ENCODE assay signal across 15 mouse cellular contexts in the genomic region with DNA sequence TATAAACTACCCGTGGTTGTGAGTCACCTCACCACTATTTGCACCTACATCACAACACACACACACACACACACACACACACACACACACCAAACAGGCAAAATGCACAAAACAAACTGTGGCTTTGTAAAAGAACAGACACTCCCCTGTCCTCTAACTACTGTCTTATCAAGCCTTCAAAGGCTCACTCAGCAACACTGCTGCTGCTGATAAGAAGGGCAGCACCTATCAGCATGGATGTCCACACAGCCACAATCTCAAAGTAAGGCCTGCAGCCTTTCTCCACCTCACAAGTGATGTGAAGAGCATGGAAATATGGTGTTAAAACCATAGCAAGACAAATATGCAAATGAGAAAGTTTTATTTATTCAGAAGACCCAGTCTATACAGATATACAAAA. TPM values are rescaled to one million over a fixed set of nuclear protein-coding genes. Genes with fewer than 3 reads are reported as not detected.
A peak's percentile ranks its signal among the peaks of the same experiment; 100 is the strongest.
DNase-seq lines count a peak whose midpoint lies in the region; ATAC-seq and TF ChIP-seq lines count a peak whose summit lies in the region.
"Had no signal": no experiment of that assay in that cellular context is flagged by ENCODE, and none has a peak within 500 bp of the region (broad histone marks: within the 10 kb centered on the region; RNA-seq: fewer than 3 reads in every experiment).

No protein-coding gene starts in this region.

- ATAC-seq in midbrain, embryonic 11.5 days (ENCODE audit: low FRiP score): no peak
- no peak for ATAC-seq in midbrain, embryonic 15.5 days (replicated peaks)
- ATAC-seq in liver, embryonic 14.5 days (ENCODE audit: insufficient read depth): peak; percentile 100
- 0 out of 2 replicates have a peak, but pooled peaks have one; percentile 44 for ATAC-seq in stomach, embryonic 16.5 days (ENCODE audit: insufficient read depth, low FRiP score)
- ATAC-seq: forebrain, embryonic 14.5 days had no signal

- H3K27me3 ChIP-seq in midbrain, embryonic 11.5 days (ENCODE audit: control insufficient read depth, insufficient read depth, low read length): no peaks in the 10 kb centered on the region
- no peaks in the 10 kb centered on the region for H3K27me3 ChIP-seq in midbrain, embryonic 15.5 days (replicated peaks)
- H3K27me3 ChIP-seq in liver, embryonic 14.5 days (ENCODE audit: control insufficient read depth, insufficient read depth, low read length): no peaks in the 10 kb centered on the region
- H3K27me3 ChIP-seq in stomach, embryonic 16.5 days (ENCODE audit: control insufficient read depth, insufficient read depth, low read length): no peaks in the 10 kb centered on the region
- H3K27me3 ChIP-seq: CH12.LX; embryonic facial prominence, embryonic 13.5 days; limb, embryonic 12.5 days had no signal

- no peaks in the 10 kb centered on the region; the same call in 1 of the 2 replicates for H3K9me3 ChIP-seq in midbrain, embryonic 11.5 days (ENCODE audit: control insufficient read depth, low read length)
- H3K9me3 ChIP-seq in midbrain, embryonic 15.5 days: no peaks in the 10 kb centered on the region
- H3K9me3 ChIP-seq in liver, embryonic 14.5 days (ENCODE audit: control insufficient read depth, low read length): peaks cover 4% of the 10 kb centered on the region
- H3K9me3 ChIP-seq in stomach, embryonic 16.5 days (replicated peaks; ENCODE audit: control insufficient read depth, low read length): 0 out of 2 replicates have a peak, but pooled peaks cover 4% of the 10 kb centered on the region

- no peak overlapping the region for H3K4me3 ChIP-seq in midbrain, embryonic 11.5 days (ENCODE audit: low read depth, low read length)
- no peak overlapping the region for H3K4me3 ChIP-seq in midbrain, embryonic 15.5 days
- no peak overlapping the region for H3K4me3 ChIP-seq in liver, embryonic 14.5 days (ENCODE audit: insufficient read depth in 1 of 2, low read depth in 2 of 2, low read length in 2 of 2)
- no peak overlapping the region for H3K4me3 ChIP-seq in stomach, embryonic 16.5 days (replicated peaks; ENCODE audit: low read length)
- H3K4me3 ChIP-seq: embryonic facial prominence, embryonic 13.5 days; gastrocnemius, adult 2 months; limb, embryonic 12.5 days had no signal

- H3K36me3 ChIP-seq in midbrain, embryonic 11.5 days (ENCODE audit: control insufficient read depth, insufficient read depth, low read length): peaks cover 5% of the 10 kb centered on the region; the same call in 1 of the 2 replicates
- peaks cover 12% of the 10 kb centered on the region; the same call in 1 of the 2 replicates for H3K36me3 ChIP-seq in midbrain, embryonic 15.5 days (replicated peaks)
- H3K36me3 ChIP-seq in liver, embryonic 14.5 days (replicated peaks; ENCODE audit: control insufficient read depth, insufficient read depth, low read depth): peaks cover 45% of the 10 kb centered on the region
- peaks cover 7% of the 10 kb centered on the region; the same call in 1 of the 2 replicates for H3K36me3 ChIP-seq in stomach, embryonic 16.5 days (ENCODE audit: control insufficient read depth, insufficient read depth, low read length)

- WGBS in midbrain, embryonic 11.5 days: 81% methylated on average over 1 of the region's 1 CpGs
- WGBS in midbrain, embryonic 15.5 days: 100% methylated on average over 1 of the region's 1 CpGs
- WGBS in liver, embryonic 14.5 days (ENCODE audit: insufficient replicate concordance): 10% methylated on average over 1 of the region's 1 CpGs
- WGBS in stomach, embryonic 16.5 days: 71% methylated on average over 1 of the region's 1 CpGs

- H3K4me1 ChIP-seq in midbrain, embryonic 11.5 days (ENCODE audit: control insufficient read depth, insufficient read depth, low read length): no peaks in the 10 kb centered on the region
- no peaks in the 10 kb centered on the region for H3K4me1 ChIP-seq in midbrain, embryonic 15.5 days
- peaks cover 27 to 29% of the 10 kb centered on the region in 2 experiments for H3K4me1 ChIP-seq in liver, embryonic 14.5 days (replicated peaks; ENCODE audit: control insufficient read depth in 2 of 2, insufficient read depth in 2 of 2, low read length in 1 of 2)
- H3K4me1 ChIP-seq in stomach, embryonic 16.5 days (ENCODE audit: control insufficient read depth, insufficient read depth, low read length): no peaks in the 10 kb centered on the region
- H3K4me1 ChIP-seq: embryonic facial prominence, embryonic 13.5 days; limb, embryonic 12.5 days had no signal

- no peak overlapping the region for H3K27ac ChIP-seq in midbrain, embryonic 11.5 days (ENCODE audit: low read depth, low read length)
- no peak overlapping the region for H3K27ac ChIP-seq in midbrain, embryonic 15.5 days
- H3K27ac ChIP-seq in liver, embryonic 14.5 days: peak overlapping the region; percentile 91
- no peak overlapping the region for H3K27ac ChIP-seq in stomach, embryonic 16.5 days (ENCODE audit: low read length)
- H3K27ac ChIP-seq: embryonic facial prominence, embryonic 13.5 days; gastrocnemius, adult 2 months; limb, embryonic 12.5 days had no signal

- TF ChIP-seq EP300 in liver, embryonic 14.5 days (IDR thresholded peaks at IDR 0.05; ENCODE audit: low read depth): peak; percentile 99

- H3K9ac ChIP-seq in midbrain, embryonic 11.5 days (ENCODE audit: low read length): no peak overlapping the region
- H3K9ac ChIP-seq in midbrain, embryonic 15.5 days: no peak overlapping the region
- H3K9ac ChIP-seq in liver, embryonic 14.5 days (replicated peaks): peak overlapping the region; percentile 38
- no peak overlapping the region for H3K9ac ChIP-seq in stomach, embryonic 16.5 days (ENCODE audit: low read length)
- H3K9ac ChIP-seq: embryonic facial prominence, embryonic 13.5 days; limb, embryonic 12.5 days had no signal

- no peak overlapping the region for H3K4me2 ChIP-seq in midbrain, embryonic 11.5 days
- no peak overlapping the region for H3K4me2 ChIP-seq in midbrain, embryonic 15.5 days
- H3K4me2 ChIP-seq in liver, embryonic 14.5 days (ENCODE audit: low read depth): peak overlapping the region; percentile 63
- no peak overlapping the region for H3K4me2 ChIP-seq in stomach, embryonic 16.5 days (ENCODE audit: low read depth, low read length)
- H3K4me2 ChIP-seq: embryonic facial prominence, embryonic 13.5 days; limb, embryonic 12.5 days had no signal

- TF ChIP-seq CTCF in liver, embryonic 14.5 days (IDR thresholded peaks at IDR 0.05; ENCODE audit: low read depth): no peak

- DNase-seq in midbrain, embryonic 11.5 days (ENCODE audit: low spot score, missing footprints): peak; percentile 21
- peak; percentile 86 for DNase-seq in c-Kit-positive CD71-positive TER-119-positive erythroid progenitor cells, embryonic 14.5 days (ENCODE audit: low spot score)
- peak; percentile 87 to 91 (median 88) for DNase-seq in liver, embryonic 14.5 days (ENCODE audit: low read depth in 3 of 3, low spot score in 3 of 3)
- no peak for DNase-seq in thymus, postnatal 10 days (ENCODE audit: low spot score in 2 of 2)
- no peak for DNase-seq in cerebellum, postnatal 14 days
- DNase-seq: adrenal gland, postnatal 14 days; cerebellum, adult 8-10 months; gastrocnemius, adult 2 months; kidney, postnatal 25 days had no signal

RNA-seq across cellular contexts. Expression of a gene that starts 36.1 kb away (rescaled TPM):
- polyA plus RNA-seq in midbrain, embryonic 11.5 days (2014; fragmentation: Nextera tagmentation; extraction: Ambion mirVana): 47.3 and 48.1 TPM in 2 replicates
- 17.3 and 18.1 TPM in 2 replicates for polyA plus RNA-seq in midbrain, embryonic 15.5 days (2015; fragmentation: Nextera tagmentation; extraction: Ambion mirVana)
- polyA plus RNA-seq in liver, embryonic 14.5 days (2012; rRNA removed): 20.5 and 34.9 TPM in 2 replicates
- polyA plus RNA-seq in liver, embryonic 14.5 days (2014; fragmentation: Nextera tagmentation; extraction: Ambion mirVana): 33.8 and 40.9 TPM in 2 replicates
- 23.4 and 25.6 TPM in 2 replicates for polyA plus RNA-seq in stomach, embryonic 16.5 days (2015; fragmentation: Nextera tagmentation; extraction: Ambion mirVana)

RNA-seq across cellular contexts. Expression of a gene that starts 36.1 kb away (rescaled TPM):
- 5.8 and 8.3 TPM in 2 replicates for polyA plus RNA-seq in midbrain, embryonic 11.5 days (2014; fragmentation: Nextera tagmentation; extraction: Ambion mirVana)
- 2.0 and 2.4 TPM in 2 replicates for polyA plus RNA-seq in midbrain, embryonic 15.5 days (2015; fragmentation: Nextera tagmentation; extraction: Ambion mirVana)
- 3.8 and 5.2 TPM in 2 replicates for polyA plus RNA-seq in liver, embryonic 14.5 days (2012; rRNA removed)
- polyA plus RNA-seq in liver, embryonic 14.5 days (2014; fragmentation: Nextera tagmentation; extraction: Ambion mirVana): 3.0 and 3.1 TPM in 2 replicates
- polyA plus RNA-seq in stomach, embryonic 16.5 days (2015; fragmentation: Nextera tagmentation; extraction: Ambion mirVana): 2.8 and 3.2 TPM in 2 replicates

RNA-seq across cellular contexts. Expression of a gene that starts 51.4 kb away (rescaled TPM):
- polyA plus RNA-seq in midbrain, embryonic 11.5 days (2014; fragmentation: Nextera tagmentation; extraction: Ambion mirVana): 2.1 and 2.9 TPM in 2 replicates
- polyA plus RNA-seq in midbrain, embryonic 15.5 days (2015; fragmentation: Nextera tagmentation; extraction: Ambion mirVana): 5.7 and 5.9 TPM in 2 replicates
- 1.9 and 2.4 TPM in 2 replicates for polyA plus RNA-seq in liver, embryonic 14.5 days (2012; rRNA removed)
- polyA plus RNA-seq in liver, embryonic 14.5 days (2014; fragmentation: Nextera tagmentation; extraction: Ambion mirVana): 3.8 and 3.9 TPM in 2 replicates
- polyA plus RNA-seq in stomach, embryonic 16.5 days (2015; fragmentation: Nextera tagmentation; extraction: Ambion mirVana): 5.8 and 5.9 TPM in 2 replicates

RNA-seq across cellular contexts. Expression of a gene that starts 57.5 kb away (rescaled TPM):
- 91.0 and 97.6 TPM in 2 replicates for polyA plus RNA-seq in midbrain, embryonic 11.5 days (2014; fragmentation: Nextera tagmentation; extraction: Ambion mirVana)
- polyA plus RNA-seq in midbrain, embryonic 15.5 days (2015; fragmentation: Nextera tagmentation; extraction: Ambion mirVana): 47.5 and 49.3 TPM in 2 replicates
- polyA plus RNA-seq in liver, embryonic 14.5 days (2012; rRNA removed): 19.1 TPM in 2 replicates
- 26.3 and 30.7 TPM in 2 replicates for polyA plus RNA-seq in liver, embryonic 14.5 days (2014; fragmentation: Nextera tagmentation; extraction: Ambion mirVana)
- polyA plus RNA-seq in stomach, embryonic 16.5 days (2015; fragmentation: Nextera tagmentation; extraction: Ambion mirVana): 61.0 and 63.3 TPM in 2 replicates

Comparison
In these comparisons a context has a peak if more than half of its experiments do, and no peak if none do; other contexts are left out.
1. ATAC-seq: peak in liver, embryonic 14.5 days (single experiment) and stomach, embryonic 16.5 days (single experiment); none in midbrain, embryonic 11.5 days (single experiment) and midbrain, embryonic 15.5 days (single experiment).
2. DNase-seq: peak in midbrain, embryonic 11.5 days (single experiment), c-Kit-positive CD71-positive TER-119-positive erythroid progenitor cells, embryonic 14.5 days (single experiment) and liver, embryonic 14.5 days (3 of 3); none in thymus, postnatal 10 days (0 of 2) and cerebellum, postnatal 14 days (0 of 2).